Mouse (Mus musculus): ENCODE data around the gene 1190005I06Rik.
A peak's percentile ranks its signal among the peaks of the same experiment; 100 is the strongest.

The 1190005I06Rik gene

DNA sequence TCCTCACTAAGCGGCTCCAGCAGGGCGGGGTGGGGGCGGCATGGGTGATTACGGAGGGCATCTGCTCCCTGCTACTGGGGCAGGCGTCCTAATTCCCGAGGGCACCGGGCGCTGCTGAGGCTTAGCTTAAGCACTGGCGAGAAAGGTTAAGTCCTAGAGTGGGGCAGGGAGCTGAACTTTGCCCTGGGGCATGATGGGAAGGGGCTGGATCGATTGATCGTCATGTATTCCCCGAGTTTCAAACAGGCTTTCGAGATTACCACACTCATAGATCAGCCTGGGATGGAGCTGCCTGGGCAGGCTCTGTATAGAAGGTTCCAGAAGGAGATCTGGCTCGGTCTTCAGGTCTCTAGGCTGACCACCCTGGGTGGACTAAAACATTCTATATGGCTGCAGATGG lies 25.3 kb downstream of the 1190005I06Rik start:
- no peak for DNase-seq (ENCODE audit: inconsistent age in 2 of 2, low spot score in 1 of 2)

DNA sequence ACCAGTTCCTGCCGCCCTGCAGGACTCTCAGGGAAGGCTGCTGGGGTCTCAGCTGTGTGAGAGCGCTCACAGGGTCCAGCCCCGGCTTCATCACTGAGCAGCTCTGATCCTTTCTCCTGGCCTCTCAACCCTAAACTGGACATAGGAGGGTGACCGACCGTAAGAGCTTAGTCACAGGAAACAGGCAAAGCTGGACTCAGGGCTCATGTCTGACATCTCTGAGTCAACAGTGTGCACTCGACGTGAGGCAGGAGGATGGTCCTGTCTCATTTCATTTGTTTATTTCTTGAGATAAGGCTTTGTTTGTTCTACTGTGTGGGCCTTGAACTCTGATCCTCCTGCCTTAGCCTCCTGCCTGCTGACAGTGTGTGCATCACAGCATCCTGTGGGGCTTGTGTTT lies 27.0 kb downstream of the 1190005I06Rik start:
- DNase-seq (ENCODE audit: inconsistent age in 2 of 2, low spot score in 1 of 2), result no peak

DNA sequence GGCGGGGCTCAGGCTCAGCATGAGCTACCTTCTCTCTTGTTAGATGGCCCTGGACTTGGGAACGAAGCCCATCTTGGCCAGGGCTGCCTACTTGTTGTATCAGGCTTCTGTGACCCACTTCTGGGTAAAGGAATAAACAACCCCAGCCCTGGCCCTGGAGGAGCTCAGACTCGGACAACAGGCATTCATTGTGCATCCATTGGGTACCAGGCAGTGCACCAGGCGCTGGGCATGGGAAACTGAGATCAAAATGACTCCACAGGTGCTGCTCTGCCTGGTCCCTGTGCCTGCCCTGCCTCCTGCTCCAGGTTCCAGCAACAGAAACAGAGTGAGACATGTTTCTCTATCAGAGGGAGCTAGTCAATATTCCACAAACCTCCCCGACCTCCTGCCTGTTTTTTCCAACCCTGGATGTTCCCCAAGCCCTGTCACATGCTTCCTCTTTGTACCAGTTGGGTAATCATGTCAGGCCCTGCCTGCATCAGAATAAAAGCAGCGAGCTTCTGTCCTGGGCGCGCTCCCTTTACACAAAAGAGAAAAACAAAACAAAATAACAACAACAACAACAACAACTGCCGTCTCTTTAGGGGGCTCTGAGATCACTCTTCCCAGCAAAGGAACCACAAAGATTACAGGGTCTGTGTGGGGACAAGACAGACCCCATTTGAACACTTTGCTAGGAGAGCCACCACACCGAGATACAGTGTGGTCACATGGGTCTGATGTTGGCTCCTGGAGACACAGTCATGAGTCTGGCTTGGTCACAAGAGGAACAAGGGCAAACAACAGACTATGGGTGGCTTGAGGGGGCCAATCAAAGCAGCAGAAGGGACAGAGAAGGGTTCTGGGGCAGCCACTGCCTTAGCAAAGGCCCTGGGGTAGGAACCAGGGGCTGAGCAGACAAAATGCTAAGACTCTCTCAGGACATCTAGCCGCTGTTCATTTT lies 27.9 kb downstream of the 1190005I06Rik start:
- peak in 1 of 2 experiments; percentile 62 for DNase-seq (ENCODE audit: inconsistent age in 2 of 2, low spot score in 1 of 2)

DNA sequence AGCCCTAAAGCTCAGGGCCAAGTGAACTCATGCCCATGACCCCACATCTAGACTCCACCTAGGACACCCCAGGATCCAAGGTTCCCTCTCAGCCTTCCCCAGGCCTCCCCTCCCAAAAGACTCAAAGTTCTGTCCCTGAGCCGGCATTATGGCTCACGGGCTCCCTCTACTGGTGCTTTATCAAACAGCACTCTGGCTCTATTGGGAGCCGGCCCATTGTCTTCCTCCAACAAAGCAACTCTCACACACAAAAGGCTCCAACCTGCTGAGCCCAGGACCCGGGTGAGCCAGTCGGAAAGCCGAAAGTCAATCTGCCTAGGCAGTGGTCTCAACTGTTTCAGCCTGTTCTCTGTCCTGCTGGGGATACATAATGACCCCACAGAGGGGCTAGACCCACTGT lies 29.3 kb downstream of the 1190005I06Rik start:
- DNase-seq (ENCODE audit: inconsistent age in 2 of 2, low spot score in 1 of 2), result peak; percentile 61 to 86

DNA sequence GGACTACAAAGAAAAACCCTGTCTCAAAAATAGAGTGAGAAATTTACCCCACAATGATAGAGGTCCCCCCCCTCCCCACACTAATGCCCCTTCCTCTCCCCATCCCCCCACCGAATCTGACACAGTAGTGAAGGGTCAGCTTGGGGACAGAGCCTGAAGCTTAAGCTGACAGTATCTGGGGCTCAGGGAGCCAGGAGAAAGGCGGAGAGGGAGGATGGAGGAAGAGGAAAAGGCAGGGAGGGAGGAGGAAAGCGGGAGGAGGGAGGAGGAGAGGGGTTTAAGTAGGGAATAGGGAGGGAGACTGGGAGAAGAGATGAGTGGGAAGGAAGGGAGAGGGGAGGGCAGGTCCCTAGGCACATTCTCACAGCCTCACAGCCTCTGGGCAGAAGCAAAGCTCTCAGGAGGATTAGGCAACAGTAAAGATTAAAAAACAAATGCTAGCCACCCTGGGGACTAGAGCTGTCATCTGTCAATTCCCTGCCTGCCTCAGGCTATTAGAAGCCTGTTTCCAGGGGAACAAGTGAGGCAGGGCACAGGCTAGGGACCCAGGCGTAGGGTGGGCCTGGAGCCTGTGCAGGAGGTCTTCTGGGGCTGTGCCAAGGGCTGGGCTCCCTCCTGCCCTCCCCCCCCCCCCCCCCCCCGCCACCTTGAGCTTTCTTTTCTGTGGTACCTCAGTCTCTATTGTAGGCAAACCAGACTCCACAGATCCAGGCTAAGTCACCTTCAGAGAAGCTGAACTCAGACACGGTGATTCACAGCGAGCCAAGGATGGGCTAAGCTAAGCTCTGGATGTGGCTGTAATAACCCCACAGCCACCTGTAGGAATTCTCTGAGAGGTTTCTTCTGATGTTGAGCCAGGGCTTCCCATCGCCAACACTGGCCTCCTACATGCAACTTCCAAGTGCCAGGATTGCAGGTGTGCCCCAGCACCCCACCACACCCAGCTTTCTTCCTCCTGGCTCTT lies 30.5 kb downstream of the 1190005I06Rik start:
- no peak for DNase-seq (ENCODE audit: inconsistent age in 2 of 2, low spot score in 1 of 2)

DNA sequence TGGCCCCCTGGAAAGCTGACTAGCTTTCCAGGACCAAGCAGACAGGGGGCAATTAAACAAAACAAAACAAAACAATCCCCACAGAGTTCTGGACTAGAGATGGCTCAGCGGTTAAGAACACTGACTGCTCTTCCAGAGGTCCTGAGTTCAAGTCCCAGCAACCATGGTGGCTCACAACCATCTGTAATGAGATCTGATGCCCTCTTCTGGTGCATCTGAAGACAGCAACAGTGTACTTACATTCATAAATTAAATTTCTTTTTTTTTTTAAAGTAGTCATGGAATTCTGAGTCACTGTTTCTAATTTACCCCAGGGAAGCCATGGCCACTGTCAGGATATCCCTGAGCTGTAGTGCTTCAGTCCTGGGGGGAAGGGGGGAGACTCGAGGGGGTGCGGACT lies 32.9 kb downstream of the 1190005I06Rik start:
- no peak for DNase-seq (ENCODE audit: inconsistent age in 2 of 2, low spot score in 1 of 2)

DNA sequence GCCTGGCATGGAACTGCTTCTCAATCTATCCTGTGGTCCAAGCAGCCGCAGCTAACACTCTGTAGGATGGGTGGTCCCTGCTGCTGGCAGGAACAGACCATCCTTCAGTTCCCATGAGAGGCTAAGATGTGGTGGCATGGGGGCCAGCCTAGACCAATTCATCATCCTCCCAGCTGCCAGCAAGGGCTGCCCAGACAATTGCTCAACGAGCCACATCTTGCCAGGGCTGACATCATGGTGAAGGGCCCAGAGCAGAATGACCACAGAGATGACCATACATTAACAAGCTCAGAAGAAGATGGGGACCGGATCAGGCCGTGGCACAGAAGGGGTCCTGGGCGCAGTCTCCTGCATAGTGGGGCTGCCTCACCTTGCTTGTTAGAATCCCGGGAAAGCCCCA lies 36.6 kb downstream of the 1190005I06Rik start:
- DNase-seq (ENCODE audit: inconsistent age in 2 of 2, low spot score in 1 of 2), result no peak

DNA sequence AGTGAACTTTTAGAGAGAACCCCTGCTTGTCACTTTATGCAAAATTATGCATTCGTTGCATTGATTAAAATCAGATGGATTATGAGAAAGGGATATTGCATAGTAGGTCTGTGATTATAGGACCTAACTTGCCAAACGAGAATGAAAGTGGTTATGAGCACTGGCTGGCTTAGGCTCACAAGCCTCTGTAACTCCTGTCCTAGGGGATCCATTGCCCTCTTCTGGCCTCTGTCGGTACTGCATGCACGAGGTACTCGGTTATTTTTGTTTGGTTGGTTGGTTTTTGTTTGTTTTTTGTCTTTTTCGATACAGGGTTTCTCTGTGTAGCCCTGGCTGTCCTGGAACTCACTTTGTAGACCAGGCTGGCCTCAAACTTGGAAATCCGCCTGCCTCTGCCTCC lies 39.5 kb downstream of the 1190005I06Rik start:
- DNase-seq (ENCODE audit: inconsistent age in 2 of 2, low spot score in 1 of 2), result peak; percentile 64 to 89

DNA sequence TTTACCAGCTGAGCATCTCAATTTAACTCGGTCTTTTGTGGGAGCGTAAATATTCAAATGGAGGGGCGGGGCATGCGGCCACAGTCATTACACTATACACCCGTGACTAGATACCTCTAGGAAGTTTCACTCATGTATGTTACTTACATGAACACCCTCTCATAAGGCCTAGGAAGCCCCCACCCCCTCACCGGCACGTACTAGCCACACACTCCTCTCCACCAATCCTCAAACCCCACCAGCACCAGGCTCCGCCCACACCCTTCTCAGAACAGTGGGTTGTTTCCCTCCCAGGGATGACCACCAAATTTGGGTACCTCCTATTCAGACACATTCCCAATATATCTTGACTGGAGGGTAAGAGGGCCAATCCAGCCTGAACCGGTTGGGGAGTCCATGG lies 40.0 kb downstream of the 1190005I06Rik start:
- no peak for DNase-seq (ENCODE audit: inconsistent age in 2 of 2, low spot score in 1 of 2)

DNA sequence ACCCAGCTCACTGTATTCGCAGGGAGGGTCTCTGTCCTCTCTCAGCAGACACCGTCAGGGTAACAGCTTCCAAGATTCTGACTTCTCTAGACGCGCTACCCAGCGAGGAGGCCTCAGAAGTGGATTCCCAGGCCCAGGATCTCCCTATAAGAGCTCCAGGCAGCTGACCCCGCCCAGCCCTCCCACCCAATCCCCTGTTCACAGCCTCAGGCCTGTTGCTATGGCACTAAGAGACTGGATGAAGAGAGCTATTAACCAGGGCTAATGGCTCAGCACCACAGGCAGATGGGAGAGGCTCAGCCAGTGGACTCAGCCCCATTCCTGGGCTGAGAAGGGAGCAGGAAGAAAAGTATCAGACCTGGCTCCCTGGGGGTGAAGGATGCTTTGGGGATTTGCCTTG lies 44.8 kb downstream of the 1190005I06Rik start:
- DNase-seq (ENCODE audit: inconsistent age in 2 of 2, low spot score in 1 of 2), result no peak

DNA sequence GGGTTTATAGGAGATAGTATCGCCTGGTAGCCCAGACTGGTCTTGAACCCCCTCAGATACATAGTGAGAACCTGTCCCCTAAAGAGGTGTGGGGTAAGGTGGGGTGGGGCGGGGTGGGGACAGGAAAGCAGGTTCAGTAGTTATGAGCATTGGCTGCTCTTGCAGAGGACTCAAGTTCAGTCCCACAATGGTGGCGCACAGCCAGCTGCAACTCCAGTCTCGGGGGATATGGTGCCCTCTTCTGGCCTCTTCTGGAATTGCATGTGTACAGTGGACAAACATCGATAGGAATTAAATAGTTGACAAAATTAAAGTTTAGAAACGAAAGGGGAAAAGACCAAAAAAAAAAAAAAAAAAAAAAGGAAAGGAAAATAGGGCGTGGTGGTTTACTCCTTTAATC lies 47.9 kb downstream of the 1190005I06Rik start:
- DNase-seq (ENCODE audit: inconsistent age in 2 of 2, low spot score in 1 of 2), result peak; percentile 79 to 94

DNA sequence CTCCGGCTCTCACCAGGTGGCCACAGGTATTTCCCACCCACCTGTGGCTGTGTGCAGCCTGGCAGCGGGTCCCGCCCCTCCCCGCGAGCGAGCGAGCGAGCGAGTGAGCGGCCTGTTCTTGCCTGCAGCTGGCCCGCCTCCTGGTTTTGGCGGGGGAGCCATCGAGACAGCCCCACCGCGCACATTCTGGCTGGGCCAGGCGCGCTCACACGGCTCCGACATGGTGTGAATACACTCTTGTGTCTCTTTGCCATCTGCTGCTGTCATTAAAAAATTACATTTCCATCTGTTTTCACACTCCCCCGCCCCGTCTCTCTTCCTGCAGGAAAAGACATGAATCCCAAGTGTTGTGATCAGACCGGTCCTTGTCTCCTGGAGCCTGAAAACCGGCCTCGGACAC lies 48.9 kb downstream of the 1190005I06Rik start:
- no peak for DNase-seq (ENCODE audit: inconsistent age in 2 of 2, low spot score in 1 of 2)

DNA sequence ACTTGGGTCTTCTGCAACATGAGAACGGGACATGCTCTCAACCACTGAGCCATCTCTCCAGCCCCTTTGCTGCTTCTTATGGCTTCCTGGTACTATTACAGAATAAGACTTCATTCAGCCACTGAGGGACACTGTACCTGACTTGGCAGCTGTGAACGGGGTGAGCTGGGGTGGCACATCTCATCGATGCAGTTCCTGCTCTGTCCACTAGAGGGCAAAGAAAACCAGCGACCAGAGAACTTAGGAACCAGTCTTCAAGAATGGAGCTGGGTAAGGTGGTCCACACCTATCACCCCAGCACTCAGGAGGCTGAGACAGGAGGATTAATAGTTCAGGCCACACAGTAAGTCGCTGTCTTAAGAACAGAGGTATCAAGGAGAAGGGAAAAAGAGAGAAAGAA lies 51.5 kb downstream of the 1190005I06Rik start:
- peak; percentile 46 to 84 for DNase-seq (ENCODE audit: inconsistent age in 2 of 2, low spot score in 1 of 2)

DNA sequence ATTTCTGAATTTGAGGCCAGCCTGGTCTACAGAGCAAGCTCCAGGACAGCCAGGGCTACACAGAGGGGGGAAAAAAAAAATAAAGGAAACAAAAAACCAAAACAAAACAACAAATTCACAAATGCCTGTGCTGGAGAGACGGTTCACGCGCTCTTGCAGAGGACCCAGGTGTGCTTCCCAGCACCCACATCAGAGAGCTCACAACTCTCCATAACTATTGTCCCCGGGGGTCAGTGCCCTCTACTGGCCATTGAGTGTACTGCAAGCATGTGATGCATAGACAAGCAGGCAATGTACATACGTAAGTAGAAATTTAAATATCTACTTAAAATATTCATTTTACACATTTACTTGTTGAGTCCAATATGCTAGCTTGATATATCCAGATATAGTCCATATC lies 52.9 kb downstream of the 1190005I06Rik start:
- DNase-seq (ENCODE audit: inconsistent age in 2 of 2, low spot score in 1 of 2), result no peak

DNA sequence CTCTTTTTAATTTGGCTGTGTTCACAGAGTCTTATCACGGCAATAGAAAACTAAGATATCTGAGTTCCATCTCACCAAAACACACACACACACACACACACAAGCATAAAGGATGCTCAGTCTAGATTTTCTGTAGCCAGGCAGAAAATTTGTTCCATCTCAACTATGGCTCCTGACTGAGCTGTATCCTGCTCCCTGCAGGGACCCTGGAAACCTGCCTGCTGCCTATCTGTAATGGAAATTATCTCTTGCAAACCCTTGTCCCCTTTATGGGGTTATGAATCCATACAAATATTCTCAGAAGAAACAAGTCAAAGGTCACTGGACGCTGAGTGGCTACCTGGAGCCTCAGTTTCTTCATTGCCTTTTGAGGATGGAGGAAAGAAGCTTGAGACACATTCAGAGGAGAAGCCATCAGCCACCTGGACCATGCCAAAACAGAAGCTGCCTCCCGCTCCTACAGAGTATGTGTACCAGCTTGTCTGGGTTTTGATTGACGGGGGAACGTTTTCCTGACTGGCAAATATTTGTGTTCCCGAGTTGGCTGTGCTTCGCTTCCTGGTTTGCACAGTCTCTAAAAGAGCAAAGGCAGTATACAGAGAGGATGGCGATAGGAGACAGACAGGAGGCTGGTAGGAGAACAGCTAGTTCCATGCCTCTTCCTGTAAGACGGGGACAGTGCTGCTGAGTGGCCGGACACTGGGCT lies 55.7 kb downstream of the 1190005I06Rik start:
- DNase-seq (ENCODE audit: inconsistent age in 2 of 2, low spot score in 1 of 2), result no peak

DNA sequence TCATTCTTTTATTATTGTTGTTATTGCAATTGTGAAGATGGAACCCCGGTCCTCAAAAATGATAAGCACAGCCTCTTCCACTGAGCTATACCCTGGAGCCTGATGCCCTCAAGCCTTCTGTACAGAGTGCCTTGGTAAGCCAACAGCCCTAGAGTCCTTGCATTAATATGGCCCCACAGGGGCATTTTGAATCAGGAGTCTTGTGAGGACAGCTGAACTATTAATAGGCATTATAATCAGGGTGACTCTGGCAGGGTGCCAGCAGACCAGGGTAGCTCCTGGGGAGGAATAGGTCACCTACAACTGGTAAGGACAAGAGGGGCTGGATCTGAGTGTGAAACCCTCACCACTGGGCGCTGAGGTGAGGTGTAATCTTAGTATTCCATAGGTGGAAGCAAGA lies 57.5 kb downstream of the 1190005I06Rik start:
- DNase-seq (ENCODE audit: inconsistent age in 2 of 2, low spot score in 1 of 2), result peak; percentile 56 to 73

DNA sequence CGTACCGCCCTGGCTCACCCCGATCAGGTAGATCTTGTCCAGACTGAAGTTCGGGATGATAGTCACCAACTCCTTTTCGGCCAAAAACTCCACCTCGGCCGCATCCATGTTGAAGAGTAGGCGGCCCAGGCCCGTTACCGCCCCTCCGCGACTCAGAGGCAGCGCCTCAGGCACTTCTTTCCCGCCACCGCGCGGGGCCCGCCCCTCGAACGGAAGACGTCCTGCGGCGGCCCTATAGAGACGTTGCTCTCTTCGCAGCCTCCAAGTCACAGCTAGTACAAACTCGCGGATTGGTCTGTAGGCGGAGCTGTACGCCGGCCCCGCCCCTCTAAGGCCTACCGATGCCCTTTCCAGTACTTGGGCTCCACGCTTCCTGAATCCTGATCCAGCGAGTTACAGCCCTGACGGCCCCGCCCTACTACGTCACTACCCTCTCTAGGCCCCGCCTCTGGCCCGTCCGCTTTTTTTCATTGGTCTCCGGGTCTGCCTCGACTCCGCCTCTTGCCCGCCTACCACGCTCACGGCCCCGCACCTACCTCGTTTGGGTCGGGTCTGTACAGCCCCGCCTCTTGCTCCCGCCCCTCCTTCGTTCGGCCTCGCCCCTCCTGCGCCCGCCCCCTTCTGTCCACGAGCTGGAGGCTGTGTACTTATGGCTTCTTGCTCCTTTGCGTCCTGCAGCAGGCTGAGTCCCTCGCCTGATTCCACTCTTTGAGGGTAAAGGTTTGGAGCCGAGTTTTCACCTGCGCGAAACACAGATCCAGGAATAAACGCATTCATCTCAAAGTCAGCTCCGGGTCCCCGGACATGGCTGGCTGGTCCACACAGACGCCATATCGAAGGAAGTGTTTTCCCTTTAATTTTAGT lies 58.3 kb downstream of the 1190005I06Rik start, which contains the start of gene Gins2:
Gene Gins2, minus strand, starts transcription at position 397 of the 864 bp plus-strand sequence.
- peak; percentile 100 for DNase-seq (ENCODE audit: inconsistent age in 2 of 2, low spot score in 1 of 2)

DNA sequence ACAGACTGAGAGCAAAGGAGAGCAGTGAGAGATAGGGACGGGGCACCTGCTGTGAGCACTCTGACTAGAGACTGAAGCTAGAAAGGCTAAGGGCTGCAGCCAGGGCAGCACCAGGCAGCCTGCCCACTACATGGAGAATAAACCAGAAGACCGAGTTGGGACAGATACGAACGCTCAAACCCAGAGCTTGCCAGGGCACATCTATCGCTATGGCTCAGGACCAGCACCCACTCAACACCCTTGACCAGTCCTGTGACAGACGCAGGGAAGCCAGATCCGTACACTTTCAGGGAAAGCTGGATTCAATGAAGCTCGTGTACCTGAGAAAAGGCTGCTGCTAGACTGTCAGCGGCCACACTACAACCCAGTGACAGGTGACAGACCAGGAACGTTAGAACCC lies 61.9 kb downstream of the 1190005I06Rik start:
- DNase-seq (ENCODE audit: inconsistent age in 2 of 2, low spot score in 1 of 2), result no peak

DNA sequence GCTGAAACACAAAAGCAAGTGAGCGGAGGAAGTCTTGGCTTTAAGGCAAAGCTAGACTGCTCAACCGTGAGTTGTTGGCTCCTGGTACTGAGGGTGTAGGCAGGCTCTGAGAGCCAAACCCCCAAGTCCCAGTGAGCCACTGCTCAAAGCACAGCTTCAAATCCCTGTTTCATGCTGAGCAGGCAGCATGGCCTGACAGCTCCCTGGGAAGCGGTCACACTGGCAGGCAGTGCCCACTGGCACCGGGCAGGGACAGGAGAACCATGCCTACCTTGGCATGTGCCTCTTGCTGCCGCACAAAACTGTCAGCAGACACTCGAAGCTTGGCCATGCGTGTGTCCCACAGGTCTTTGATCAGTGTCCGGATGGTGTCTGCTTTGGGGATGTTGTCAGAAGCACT lies 65.6 kb downstream of the 1190005I06Rik start:
- no peak for DNase-seq (ENCODE audit: inconsistent age in 2 of 2, low spot score in 1 of 2)

DNA sequence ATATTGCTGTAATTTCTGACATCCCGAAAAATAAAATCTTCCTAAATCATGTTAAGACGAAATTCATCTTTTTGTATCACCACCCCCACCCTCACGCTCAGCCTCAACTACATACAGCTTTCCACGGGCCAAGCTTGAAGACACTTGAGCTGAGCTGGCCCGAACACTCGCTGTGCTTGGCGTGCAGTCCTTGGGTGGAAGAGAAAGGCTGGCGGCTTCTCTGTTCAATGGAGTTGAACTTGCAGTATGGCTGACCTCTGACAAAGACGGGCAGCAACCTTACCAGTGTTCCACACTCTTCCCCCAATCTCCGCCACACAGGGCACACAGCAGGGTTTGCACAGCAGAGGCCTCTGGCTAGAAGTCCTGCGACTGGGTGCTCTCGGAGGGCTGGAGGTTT lies 66.1 kb downstream of the 1190005I06Rik start:
- no peak for DNase-seq (ENCODE audit: inconsistent age in 2 of 2, low spot score in 1 of 2)
